Mouse (Mus musculus) G1E (cell line): Measurements from ENCODE around the gene Smad3. TPM values are rescaled to one million over a fixed set of nuclear protein-coding genes. Genes with fewer than 3 reads are reported as not detected.

Experiments
- ATAC-seq: 2 replicates; pipeline ENCODE4 v1.8.0; 2016; ENCODE audit warnings: mild to moderate bottlenecking; ENCODE audit not compliant: insufficient number of reproducible peaks, poor library complexity, low FRiP score, severe bottlenecking; ENCODE audit errors: extremely low read depth
- DNase-seq: peaks from one replicate; pipeline ENCODE4 v3.0.0; 2012; ENCODE audit warnings: low spot score
- H3K27me3 ChIP-seq: 2 replicates; pipeline ENCODE4 v1.6.1; 2012; ENCODE audit warnings: mild to moderate bottlenecking, low read length, inconsistent platforms; ENCODE audit not compliant: insufficient read depth
- H3K36me3 ChIP-seq: replicated peaks from 2 replicates; pipeline ENCODE3; 2012; ENCODE audit warnings: mild to moderate bottlenecking, inconsistent platforms
- H3K4me1 ChIP-seq: 2 replicates; pipeline ENCODE4 v1.6.1; 2012; ENCODE audit warnings: low read depth, low read length, inconsistent platforms, mixed read lengths; ENCODE audit not compliant: insufficient read depth
- H3K4me3 ChIP-seq: 2 replicates; pipeline ENCODE4 v1.5.1; 2012; ENCODE audit warnings: low read depth, mild to moderate bottlenecking, inconsistent platforms, low read length, moderate library complexity, mixed read lengths
- H3K9me3 ChIP-seq: replicated peaks from 2 replicates; pipeline ENCODE4 v1.6.1; 2012; ENCODE audit warnings: inconsistent platforms
- CTCF ChIP-seq: IDR thresholded peaks from 2 replicates; pipeline ENCODE4 v1.5.1; 2012; ENCODE audit warnings: low read depth, low read length, inconsistent platforms, mixed read lengths
- GATA1 ChIP-seq: IDR thresholded peaks from 2 replicates; pipeline ENCODE4 v1.6.1; 2012; ENCODE audit warnings: borderline replicate concordance, low read length, inconsistent platforms, mixed read lengths
- GATA2 ChIP-seq: IDR thresholded peaks from 2 replicates; pipeline ENCODE4 v1.6.1; 2012; ENCODE audit warnings: low read depth, low read length, inconsistent platforms, borderline replicate concordance
- POLR2AphosphoS5 ChIP-seq: IDR thresholded peaks from 2 replicates; pipeline ENCODE4 v1.6.1; 2012; ENCODE audit warnings: low read depth, low read length, inconsistent platforms; ENCODE audit not compliant: insufficient replicate concordance
- TAL1 ChIP-seq: conservative IDR thresholded peaks from 2 replicates; pipeline ENCODE4 v1.6.1; 2012; ENCODE audit warnings: low read depth, low read length, inconsistent platforms, mixed read lengths
- polyA plus RNA-seq: library from polyadenylated mRNA; stranded (reverse); fragments of >175 nt; gene quantifications from 2 replicates; pipeline ENCODE4 v1.2.3, GENCODE M21; 2012
- total RNA-seq, 2 experiments: library from RNA; stranded (forward) in 1 of 2; stranded (reverse) in 1 of 2; fragments of 200-1000 nt in 1 of 2; fragments of >200 nt in 1 of 2; fragmentation: Nextera tagmentation in 1 of 2; gene quantifications; 2 replicates each; pipeline ENCODE4 v1.2.3; 2014 to 2017

Smad3 gene
- total and polyA plus RNA-seq, 3 experiments = 0.87 to 4.8 (median 1.2) TPM

DNA sequence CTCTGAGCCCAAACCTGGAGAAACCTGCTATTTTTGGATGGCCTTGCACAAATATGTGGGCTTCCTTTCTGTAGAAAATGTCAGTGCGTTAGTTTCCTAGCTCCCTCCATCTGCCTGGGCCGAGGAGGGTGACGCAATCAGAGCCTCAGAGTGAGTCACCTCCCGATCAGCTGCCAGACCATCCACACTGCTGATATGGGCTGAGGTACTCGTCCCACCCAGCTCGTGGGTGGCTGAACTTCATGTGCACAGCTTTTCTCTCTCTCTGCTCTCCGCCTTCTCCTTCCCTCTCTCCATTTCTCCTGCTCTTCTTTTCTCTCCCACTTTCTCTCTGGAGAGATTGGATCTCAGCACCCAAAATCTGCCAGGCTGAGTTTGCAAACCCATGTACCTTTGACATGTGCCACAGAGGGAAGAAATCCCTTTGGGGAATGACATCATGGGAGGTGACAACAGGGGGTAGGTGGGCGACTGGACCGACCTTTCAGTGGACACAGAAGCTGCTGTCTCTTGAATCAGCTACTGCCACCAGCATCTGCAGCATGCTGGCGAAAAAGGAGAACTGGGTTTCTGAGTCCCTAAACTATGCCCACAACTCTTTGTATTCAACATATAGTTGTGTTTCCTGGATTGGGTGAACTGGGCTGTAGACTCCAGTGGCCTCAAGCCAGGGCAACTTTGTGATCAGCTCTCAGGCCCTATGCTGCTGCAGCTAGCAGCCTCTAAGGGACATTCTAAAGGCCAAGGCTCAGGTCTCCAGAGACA lies 36.1 kb upstream of the Smad3 start:
- Histone ChIP-seq H3K9me3 (no peaks in the 10 kb centered on the region), H3K27me3 (peaks cover 10% of the 10 kb centered on the region), H3K36me3 (no peaks in the 10 kb centered on the region), H3K4me1 (no peaks in the 10 kb centered on the region), H3K4me3 (no peak overlapping the region)
- TF ChIP-seq CTCF = no peak
- TF ChIP-seq GATA1 = no peak
- no peak for TF ChIP-seq TAL1
- no peak for TF ChIP-seq POLR2AphosphoS5
- no peak for TF ChIP-seq GATA2
- DNase-seq = no peak
- ATAC-seq = no peak

- no peak for ATAC-seq
- Histone ChIP-seq H3K4me3 (no peak overlapping the region), H3K4me1 (no peaks in the 10 kb centered on the region)
Measured at GRCm38 (mm10) chr9:63791716-63792115, 33.9 kb upstream of the Smad3 start.

DNA sequence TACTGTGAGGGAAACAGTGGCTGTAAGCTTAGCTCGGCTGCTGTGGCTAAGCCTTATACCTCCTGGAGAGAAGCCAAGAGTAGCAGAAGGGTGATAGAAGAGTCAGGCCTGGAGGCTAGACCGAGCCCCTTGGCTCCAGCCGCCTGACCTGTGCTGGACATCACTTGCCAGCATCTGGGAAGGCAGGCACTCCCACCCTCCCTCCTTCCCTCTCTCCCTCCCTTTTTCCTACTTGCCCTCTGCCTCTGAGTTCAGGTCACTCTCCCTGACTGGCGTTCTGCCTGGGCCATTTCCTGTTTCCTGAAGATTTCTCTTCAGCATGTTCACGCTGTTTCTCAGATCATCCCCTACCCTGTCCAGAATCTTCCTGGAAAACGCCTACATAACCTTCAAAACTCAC lies 33.5 kb upstream of the Smad3 start:
- H3K4me3 ChIP-seq = no peak overlapping the region
- H3K9me3 ChIP-seq = no peaks in the 10 kb centered on the region
- DNase-seq (no peak), ATAC-seq (no peak)
- H3K27me3 ChIP-seq = peaks cover 17% of the 10 kb centered on the region
- H3K36me3 ChIP-seq = no peaks in the 10 kb centered on the region
- H3K4me1 ChIP-seq = no peaks in the 10 kb centered on the region
- TF ChIP-seq CTCF (no peak), GATA1 (no peak)

More at GRCm38 (mm10) chr9:63791716-63792115, 33.9 kb upstream of the Smad3 start:
- Histone ChIP-seq H3K27me3 (peaks cover 15% of the 10 kb centered on the region), H3K36me3 (no peaks in the 10 kb centered on the region), H3K9me3 (no peaks in the 10 kb centered on the region)
- TF ChIP-seq GATA2 (no peak), GATA1 (no peak), CTCF (no peak), TAL1 (no peak), POLR2AphosphoS5 (no peak)
- no peak for DNase-seq

DNA sequence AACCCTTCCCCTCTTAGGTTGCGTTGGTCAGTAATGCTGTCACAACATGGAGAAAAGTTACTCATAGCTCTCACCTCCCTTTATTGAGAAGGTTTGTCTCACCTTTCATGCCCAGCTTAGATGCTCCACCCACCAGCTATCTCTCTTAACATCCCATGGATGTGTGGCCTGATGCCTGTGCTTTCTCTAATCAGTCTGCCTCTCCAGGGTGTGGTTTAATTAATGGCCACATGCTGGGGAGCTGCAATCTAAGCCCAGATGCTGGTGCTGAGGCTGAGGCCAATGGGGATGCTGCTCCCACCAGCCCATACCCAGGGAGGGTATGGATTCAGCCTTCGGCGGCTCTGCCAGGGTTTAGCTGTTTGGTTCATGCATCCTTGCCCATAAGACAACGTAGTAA lies 32.4 kb upstream of the Smad3 start:
- peaks cover 22% of the 10 kb centered on the region for H3K27me3 ChIP-seq
- H3K4me1 ChIP-seq = no peaks in the 10 kb centered on the region
- TF ChIP-seq CTCF (no peak), GATA2 (no peak), POLR2AphosphoS5 (no peak), TAL1 (no peak), GATA1 (no peak)
- no peak overlapping the region for H3K4me3 ChIP-seq
- no peak for DNase-seq
- ATAC-seq = no peak
- no peaks in the 10 kb centered on the region for H3K9me3 ChIP-seq
- no peaks in the 10 kb centered on the region for H3K36me3 ChIP-seq

DNA sequence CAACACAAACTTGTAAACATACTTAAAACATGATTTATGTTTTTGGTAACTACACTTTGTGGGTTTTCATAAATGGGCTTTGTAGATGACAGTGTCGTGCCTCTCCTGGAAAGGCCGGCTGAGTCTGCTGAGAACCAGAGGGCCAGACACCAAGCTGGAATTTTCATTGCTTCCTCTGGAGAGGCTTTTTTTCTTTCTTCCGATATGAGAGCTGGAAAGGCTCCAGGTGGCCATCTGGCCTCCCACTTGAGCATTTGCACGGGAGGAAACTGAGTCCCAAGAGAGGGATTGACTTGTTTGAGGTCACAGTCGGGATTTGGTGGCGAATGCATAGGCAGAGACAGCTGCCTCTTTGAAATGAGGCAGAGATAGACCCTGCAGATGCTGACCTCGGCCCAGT lies 31.6 kb upstream of the Smad3 start:
- Histone ChIP-seq H3K9me3 (no peaks in the 10 kb centered on the region), H3K4me3 (no peak overlapping the region), H3K27me3 (peaks cover 22% of the 10 kb centered on the region), H3K36me3 (no peaks in the 10 kb centered on the region), H3K4me1 (no peaks in the 10 kb centered on the region)
- ATAC-seq = no peak
- DNase-seq = no peak
- TF ChIP-seq GATA2 (no peak), GATA1 (no peak), TAL1 (no peak), POLR2AphosphoS5 (no peak), CTCF (no peak)

DNA sequence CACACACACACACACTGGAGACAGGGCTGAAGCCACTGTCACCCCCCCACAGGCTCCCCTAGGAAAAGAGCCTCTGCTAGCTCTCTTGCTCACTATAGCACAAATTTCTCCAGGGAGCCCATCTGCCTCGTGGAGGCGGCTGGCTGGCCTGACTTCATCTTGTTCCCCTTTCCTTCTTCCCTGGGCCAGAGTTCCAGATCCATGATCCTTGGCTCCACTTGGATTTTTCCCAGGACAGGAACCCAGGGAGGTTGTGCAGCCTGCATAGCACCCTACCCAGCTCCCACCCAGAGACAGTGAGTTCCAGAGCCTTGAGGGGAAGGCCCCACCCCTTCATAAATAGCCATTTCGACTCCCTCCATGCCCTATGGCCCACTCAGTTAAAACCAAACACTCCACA lies 29.8 kb upstream of the Smad3 start:
- H3K27me3 ChIP-seq = peaks cover 16% of the 10 kb centered on the region
- ATAC-seq = no peak
- no peaks in the 10 kb centered on the region for H3K36me3 ChIP-seq
- H3K9me3 ChIP-seq = no peaks in the 10 kb centered on the region
- no peaks in the 10 kb centered on the region for H3K4me1 ChIP-seq
- TF ChIP-seq GATA1 (no peak), CTCF (no peak), TAL1 (no peak), POLR2AphosphoS5 (no peak), GATA2 (no peak)
- DNase-seq = no peak
- no peak overlapping the region for H3K4me3 ChIP-seq
